Mouse (Mus musculus): ENCODE measurements around the gene Mfn2. TPM values are rescaled to one million over a fixed set of nuclear protein-coding genes. Genes with fewer than 3 reads are reported as not detected.

The Mfn2 gene
- total RNA-seq, 2 experiments from 2014 or later: 191 to 194 TPM

- DNase-seq (ENCODE audit: extremely low spot score in 1 of 2, low spot score in 1 of 2): no peak
Observed at GRCm38 (mm10) chr4:147920973-147921372, 16.5 kb upstream of the Mfn2 start.

GRCm38 (mm10) chr4:147918459-147919121 lies 14.1 kb upstream of the Mfn2 start:
- DNase-seq (ENCODE audit: extremely low spot score in 1 of 2, low spot score in 1 of 2): peak in 1 of 2 experiments; percentile 59

DNA sequence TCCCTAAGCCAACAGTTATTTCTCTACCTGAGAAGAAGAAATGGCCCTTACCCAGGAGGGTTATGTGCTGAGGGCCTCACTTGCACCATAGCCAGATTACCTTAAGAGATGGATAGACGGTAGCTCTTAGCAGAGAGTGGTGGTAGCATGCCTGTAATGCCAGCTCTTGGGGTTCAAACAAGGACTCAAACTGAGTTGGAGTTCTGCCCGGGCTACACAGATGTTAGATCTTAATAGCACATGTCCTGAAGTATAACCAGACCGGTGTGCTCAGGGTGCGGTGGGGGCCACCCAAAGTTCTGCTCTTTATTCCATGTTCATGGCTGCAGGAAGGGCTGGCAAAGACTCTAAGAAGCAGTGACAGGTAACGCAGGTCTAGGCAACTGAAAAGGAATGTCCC lies 5.0 kb upstream of the Mfn2 start:
- no peak for DNase-seq (ENCODE audit: extremely low spot score in 1 of 2, low spot score in 1 of 2)

DNA sequence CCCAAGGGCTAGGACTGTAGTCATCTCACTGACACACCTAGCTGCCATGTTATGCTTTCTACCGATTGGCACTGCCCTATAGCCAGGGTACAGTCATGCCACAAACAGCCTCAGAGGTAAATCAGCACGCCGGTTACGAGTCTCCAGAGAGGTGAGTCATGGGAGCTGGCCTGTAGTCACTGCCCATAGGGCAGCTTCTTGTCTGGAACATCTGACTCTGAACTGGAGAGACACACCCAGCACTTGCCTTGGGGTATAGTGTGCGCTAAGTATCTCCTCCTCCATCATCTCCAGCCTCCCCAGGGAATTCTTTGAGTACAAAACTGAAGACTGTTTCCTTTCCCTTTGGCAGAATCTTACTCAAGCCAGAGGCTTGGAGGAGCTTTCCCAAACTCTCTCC lies 1.7 kb upstream of the Mfn2 start:
- no peak for DNase-seq (ENCODE audit: extremely low spot score in 1 of 2, low spot score in 1 of 2)

GRCm38 (mm10) chr4:147905090-147905659 lies 671 bp upstream of the Mfn2 start:
- no peak for DNase-seq (ENCODE audit: extremely low spot score in 1 of 2, low spot score in 1 of 2)

DNA sequence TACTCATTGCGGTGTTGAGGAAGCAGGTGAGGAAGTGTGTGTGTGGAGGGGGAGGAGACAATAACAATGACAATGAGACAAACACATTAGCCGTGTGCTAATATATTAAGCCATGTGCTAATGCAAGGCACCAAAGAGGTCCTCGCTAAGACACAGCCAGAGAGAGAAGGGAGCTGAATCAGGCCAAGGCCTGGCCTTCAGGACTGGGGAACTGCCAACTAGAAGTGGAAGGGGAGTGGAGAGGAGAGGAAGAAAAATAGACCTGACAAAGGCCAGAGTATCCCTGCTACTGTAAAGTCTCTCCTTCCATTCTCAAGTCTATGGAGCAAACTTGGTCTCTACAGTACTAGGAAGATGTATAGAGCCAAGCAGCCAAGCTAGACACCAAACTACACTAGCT lies 903 bp downstream of the Mfn2 start:
- DNase-seq (ENCODE audit: extremely low spot score in 1 of 2, low spot score in 1 of 2): no peak

- no peak for DNase-seq (ENCODE audit: extremely low spot score in 1 of 2, low spot score in 1 of 2)
Observed at GRCm38 (mm10) chr4:147902906-147903500, 1.5 kb downstream of the Mfn2 start.

DNA sequence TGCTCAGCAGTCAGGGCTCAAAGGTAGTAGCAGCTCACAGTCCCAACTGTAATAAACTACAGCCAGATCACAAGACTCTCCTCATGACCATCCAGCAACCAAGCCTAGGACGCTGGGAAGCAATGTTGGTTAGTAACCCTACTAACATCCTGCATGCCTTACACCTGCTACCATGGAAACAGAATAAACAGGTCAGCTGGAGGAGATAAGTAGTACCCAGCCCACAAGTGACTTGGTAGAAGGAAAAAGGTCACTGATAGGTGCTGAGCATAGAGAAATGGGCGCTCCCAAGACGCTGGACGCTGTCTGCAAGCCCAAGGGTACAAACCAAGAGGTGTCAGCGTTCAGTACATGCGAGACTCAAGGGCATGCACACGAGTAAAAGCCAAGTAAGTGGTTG lies 4.1 kb downstream of the Mfn2 start:
- no peak for DNase-seq (ENCODE audit: extremely low spot score in 1 of 2, low spot score in 1 of 2)

DNA sequence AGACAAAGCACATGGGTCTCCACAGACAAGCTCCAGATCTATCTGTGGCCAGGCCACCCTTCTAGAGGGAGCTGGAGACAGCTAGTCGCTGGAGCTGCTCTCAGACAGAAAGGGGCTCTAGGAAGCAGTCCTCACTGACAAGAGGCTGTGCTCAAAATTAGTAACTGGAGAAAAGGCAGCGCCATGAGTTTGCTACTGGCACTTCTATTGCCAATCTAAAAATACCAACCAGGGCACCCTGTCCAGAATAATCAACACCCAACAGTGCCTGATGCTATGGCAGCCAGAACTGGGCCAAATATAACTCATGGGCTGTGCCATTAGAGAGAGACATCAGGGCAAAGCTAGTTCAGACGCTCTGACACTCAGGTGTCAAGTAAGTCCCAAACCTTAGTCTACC lies 7.2 kb downstream of the Mfn2 start:
- DNase-seq (ENCODE audit: extremely low spot score in 1 of 2, low spot score in 1 of 2): no peak

DNA sequence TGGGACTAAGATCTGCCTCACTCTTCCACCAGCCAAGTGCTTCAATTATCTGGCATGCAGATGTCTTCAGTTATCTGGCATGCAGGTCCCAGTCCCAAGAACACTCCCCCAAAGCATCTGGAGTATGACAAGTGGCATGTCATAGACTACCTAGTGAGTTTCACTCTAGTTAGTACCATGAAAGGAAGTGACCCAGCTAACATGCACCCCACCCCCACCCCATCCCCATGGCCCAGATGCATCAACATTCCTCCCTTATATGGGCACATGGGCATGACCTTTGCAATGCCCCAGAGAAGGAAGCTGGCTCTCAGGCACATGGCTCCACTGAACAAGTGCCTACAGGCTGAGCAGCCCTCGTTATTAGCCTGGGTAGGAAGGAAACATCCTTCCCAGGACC lies 8.1 kb downstream of the Mfn2 start:
- DNase-seq (ENCODE audit: extremely low spot score in 1 of 2, low spot score in 1 of 2): no peak

DNA sequence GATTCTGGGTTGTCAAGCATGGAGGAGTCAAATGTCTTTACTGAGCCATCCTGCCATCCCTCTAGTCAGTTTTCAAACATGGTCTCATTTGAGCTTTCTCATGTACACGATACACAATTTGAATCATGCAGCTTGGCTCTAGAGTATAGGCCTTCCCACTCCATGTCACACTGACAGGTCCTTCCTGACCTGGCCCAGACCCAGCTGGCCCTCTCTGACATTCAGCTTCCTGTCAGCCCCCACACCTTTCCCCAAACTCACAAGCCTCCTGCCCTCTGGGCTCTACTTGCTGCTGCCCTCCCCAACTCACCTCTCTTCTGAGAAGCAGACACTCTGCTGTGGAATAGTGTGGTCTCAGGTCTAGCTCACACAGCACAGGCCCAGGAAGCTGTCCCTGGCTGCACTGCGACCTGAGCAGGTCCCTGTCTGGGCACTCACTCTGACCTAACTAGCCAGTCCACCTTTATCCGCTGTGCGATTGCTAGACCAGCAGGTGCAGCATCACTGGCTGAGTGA lies 8.6 kb downstream of the Mfn2 start:
- DNase-seq (ENCODE audit: extremely low spot score in 1 of 2, low spot score in 1 of 2): no peak

DNA sequence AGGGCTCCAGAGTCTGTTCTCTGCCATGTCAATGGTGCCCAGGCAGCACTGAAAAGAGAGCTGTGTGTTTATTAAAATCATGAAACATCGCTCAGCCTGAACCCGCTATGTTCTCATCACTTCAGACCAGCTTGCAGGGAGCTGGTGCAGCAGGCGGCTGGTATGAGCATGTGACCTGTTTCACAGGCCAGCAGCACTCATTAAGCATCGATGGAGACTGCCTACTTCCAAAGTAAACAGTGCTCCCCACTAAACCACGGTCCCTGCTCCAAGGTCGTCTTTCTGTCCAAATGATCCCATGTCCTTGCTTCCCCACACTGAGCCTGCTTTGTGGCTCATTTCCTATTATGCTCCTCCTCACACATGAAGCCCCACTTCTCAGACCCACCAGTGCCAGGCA lies 14.2 kb downstream of the Mfn2 start:
- DNase-seq (ENCODE audit: extremely low spot score in 1 of 2, low spot score in 1 of 2): no peak

GRCm38 (mm10) chr4:147888237-147888636 lies 16.3 kb downstream of the Mfn2 start:
- DNase-seq (ENCODE audit: extremely low spot score in 1 of 2, low spot score in 1 of 2): no peak

GRCm38 (mm10) chr4:147887277-147887676 lies 17.2 kb downstream of the Mfn2 start:
- DNase-seq (ENCODE audit: extremely low spot score in 1 of 2, low spot score in 1 of 2): no peak

DNA sequence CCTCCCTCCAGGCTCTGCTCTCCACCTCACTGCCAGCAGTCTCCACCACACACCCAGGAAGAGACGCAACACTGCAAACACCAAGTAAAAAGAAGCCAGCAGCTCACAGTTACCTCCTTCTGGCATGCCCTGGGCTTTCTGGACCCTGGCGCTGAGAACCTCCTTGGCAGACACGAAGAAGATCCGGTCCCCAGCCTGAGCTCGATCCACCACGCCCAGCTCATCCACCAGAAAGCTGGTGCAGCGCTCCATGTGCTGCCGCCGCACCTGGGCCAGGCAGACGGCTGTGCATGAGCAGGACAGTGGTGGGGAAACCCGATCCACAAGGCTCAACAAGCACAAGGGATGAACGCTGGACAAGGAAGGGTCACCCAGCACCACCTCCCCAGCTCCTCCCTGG lies 18.3 kb downstream of the Mfn2 start:
- no peak for DNase-seq (ENCODE audit: extremely low spot score in 1 of 2, low spot score in 1 of 2)

DNA sequence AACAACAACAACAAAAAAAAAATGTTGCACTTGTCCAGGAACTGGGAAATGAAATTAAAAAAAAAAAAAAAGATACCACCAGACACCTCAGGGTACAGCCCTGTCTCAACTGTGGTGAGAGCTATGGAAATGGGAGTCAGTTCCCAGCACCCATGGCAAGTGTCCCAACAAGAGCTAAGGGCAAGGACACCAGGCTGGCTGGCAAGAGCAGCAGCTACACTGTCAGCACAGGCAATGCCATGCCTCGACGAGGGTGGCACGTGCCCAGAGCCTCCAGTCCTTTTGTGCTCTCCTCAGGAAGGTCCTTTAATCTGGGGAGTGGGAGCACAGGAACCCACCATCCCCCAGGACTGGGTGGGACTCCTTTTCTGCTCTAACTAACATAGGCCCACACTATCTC lies 20.4 kb downstream of the Mfn2 start:
- DNase-seq (ENCODE audit: extremely low spot score in 1 of 2, low spot score in 1 of 2): no peak

- DNase-seq (ENCODE audit: extremely low spot score in 1 of 2, low spot score in 1 of 2): no peak
Observed at GRCm38 (mm10) chr4:147883041-147883440, 21.5 kb downstream of the Mfn2 start.

DNA sequence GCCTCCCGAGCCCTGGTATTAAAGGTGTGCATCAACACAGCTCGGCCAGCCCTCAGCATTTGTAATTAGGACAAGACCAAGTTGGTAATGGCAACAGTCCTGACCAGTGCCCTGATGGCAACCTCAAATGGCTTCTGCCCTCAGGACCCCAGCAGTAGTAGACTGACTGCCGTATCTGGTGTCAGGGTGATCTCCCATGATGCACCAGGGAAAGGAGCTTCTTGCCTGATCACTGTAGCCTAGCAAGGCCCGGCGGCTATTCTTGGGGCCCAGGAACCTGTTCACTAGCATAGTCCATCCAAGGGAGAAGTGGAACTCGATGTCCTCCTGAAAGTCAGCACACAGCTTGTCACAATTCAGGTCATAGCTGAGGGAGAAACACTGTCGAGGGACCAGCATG lies 22.7 kb downstream of the Mfn2 start:
- no peak for DNase-seq (ENCODE audit: extremely low spot score in 1 of 2, low spot score in 1 of 2)

DNA sequence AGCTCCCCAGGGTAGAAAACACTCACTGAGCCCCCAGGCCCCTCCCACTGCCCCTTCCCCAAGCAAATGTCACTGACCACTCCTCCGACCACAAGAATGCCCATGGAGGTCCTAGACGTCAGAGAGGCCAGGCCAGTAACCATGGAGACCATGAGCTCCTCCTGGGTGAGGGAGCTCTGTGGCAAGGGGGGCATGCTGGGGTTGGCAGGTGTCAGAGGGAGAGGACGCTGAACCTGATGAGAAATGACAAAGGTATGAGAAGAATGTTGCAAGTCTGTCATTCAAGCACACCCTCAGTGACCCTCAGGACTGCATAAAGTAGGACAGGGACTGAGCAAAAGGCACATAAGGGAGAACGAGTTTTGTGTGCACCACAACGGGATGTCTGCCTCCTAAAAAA lies 24.6 kb downstream of the Mfn2 start:
- DNase-seq (ENCODE audit: extremely low spot score in 1 of 2, low spot score in 1 of 2): no peak

DNA sequence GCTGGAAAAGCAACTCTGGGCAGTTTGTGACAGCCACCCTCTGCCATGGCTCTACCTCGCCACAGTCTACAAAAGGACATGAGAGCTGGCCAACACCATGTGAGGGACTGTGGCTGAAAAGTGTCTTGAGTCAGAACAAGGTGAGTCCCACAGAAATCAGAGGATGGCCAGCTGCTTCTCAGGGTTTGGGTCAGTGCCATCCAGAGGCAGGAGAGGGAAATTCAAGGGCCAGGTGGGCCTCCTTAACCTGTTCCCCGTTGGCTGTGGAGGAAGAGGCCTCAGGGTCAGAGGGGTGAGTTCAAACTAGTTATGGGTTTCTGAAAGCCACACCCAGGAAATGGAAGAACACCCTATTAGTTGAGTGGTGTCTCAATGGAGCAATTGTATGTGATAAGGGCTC lies 25.0 kb downstream of the Mfn2 start:
- no peak for DNase-seq (ENCODE audit: extremely low spot score in 1 of 2, low spot score in 1 of 2)

- no peak for DNase-seq (ENCODE audit: extremely low spot score in 1 of 2, low spot score in 1 of 2)
Observed at GRCm38 (mm10) chr4:147878537-147878936, 26.0 kb downstream of the Mfn2 start.
